Mouse (Mus musculus) thymus, postnatal 25 days (tissue): ENCODE results near the gene Acsm2.
"Not testable (repeated sequence)": the region's sequence is repeated elsewhere in the genome, so short reads cannot be mapped to it uniquely, and the experiment has no call there.

ENCODE experiments used
- DNase-seq: peaks from one replicate; pipeline ENCODE4 v3.0.0; 2022

Gene Acsm2

GRCm38 (mm10) chr7:119554040-119554439 is at the start of gene Acsm2:
Acsm2 (plus strand) TSS chr7:119554340.
- DNase-seq = no peak

GRCm38 (mm10) chr7:119511143-119511542 is 43.0 kb upstream of the Acsm2 start:
- no peak for DNase-seq

- no peak for DNase-seq
Observed at GRCm38 (mm10) chr7:119513056-119513455, 41.1 kb upstream of the Acsm2 start.

- DNase-seq = peak; percentile 5
Observed at GRCm38 (mm10) chr7:119515492-119516271, 38.5 kb upstream of the Acsm2 start.

- no peak for DNase-seq
Observed at GRCm38 (mm10) chr7:119516272-119516558, 37.9 kb upstream of the Acsm2 start.

GRCm38 (mm10) chr7:119519163-119519562 is 35.0 kb upstream of the Acsm2 start, which contains the start of gene Acsm5:
Acsm5 (plus strand) TSS chr7:119519463.
- no peak for DNase-seq

GRCm38 (mm10) chr7:119519654-119520053 is 34.5 kb upstream of the Acsm2 start:
- peak; percentile 22 for DNase-seq

GRCm38 (mm10) chr7:119521816-119522215 is 32.3 kb upstream of the Acsm2 start:
- no peak for DNase-seq

- no peak for DNase-seq
Observed at GRCm38 (mm10) chr7:119522385-119522784, 31.8 kb upstream of the Acsm2 start.

GRCm38 (mm10) chr7:119523389-119523788 is 30.8 kb upstream of the Acsm2 start, which contains the start of gene Pdilt:
Pdilt (minus strand) TSS chr7:119523489.
- DNase-seq = no peak

- no peak for DNase-seq
Observed at GRCm38 (mm10) chr7:119525881-119526281, 28.3 kb upstream of the Acsm2 start.

GRCm38 (mm10) chr7:119526486-119526885 is 27.7 kb upstream of the Acsm2 start:
- DNase-seq = no peak

- no peak for DNase-seq
Observed at GRCm38 (mm10) chr7:119527135-119527534, 27.0 kb upstream of the Acsm2 start.

- DNase-seq = no peak
Observed at GRCm38 (mm10) chr7:119527548-119527947, 26.6 kb upstream of the Acsm2 start.

- DNase-seq = no peak
Observed at GRCm38 (mm10) chr7:119528617-119529016, 25.5 kb upstream of the Acsm2 start.

GRCm38 (mm10) chr7:119532924-119533323 is 21.2 kb upstream of the Acsm2 start:
- DNase-seq = no peak

GRCm38 (mm10) chr7:119534389-119534788 is 19.8 kb upstream of the Acsm2 start:
- DNase-seq = no peak

- DNase-seq = no peak
Observed at GRCm38 (mm10) chr7:119542445-119542844, 11.7 kb upstream of the Acsm2 start.

- no peak for DNase-seq
Observed at GRCm38 (mm10) chr7:119545572-119545971, 8.6 kb upstream of the Acsm2 start.

GRCm38 (mm10) chr7:119550471-119551222 is 3.5 kb upstream of the Acsm2 start:
- no peak for DNase-seq

GRCm38 (mm10) chr7:119559789-119560451 is 5.8 kb downstream of the Acsm2 start:
- DNase-seq = no peak

GRCm38 (mm10) chr7:119560452-119560835 is 6.3 kb downstream of the Acsm2 start:
- DNase-seq = no peak

GRCm38 (mm10) chr7:119561441-119561840 is 7.3 kb downstream of the Acsm2 start:
- DNase-seq = no peak

- DNase-seq = not testable (repeated sequence)
Observed at GRCm38 (mm10) chr7:119562476-119562875, 8.3 kb downstream of the Acsm2 start.
